22 mouse cellular contexts compared by ENCODE assay signal in the genomic region with DNA sequence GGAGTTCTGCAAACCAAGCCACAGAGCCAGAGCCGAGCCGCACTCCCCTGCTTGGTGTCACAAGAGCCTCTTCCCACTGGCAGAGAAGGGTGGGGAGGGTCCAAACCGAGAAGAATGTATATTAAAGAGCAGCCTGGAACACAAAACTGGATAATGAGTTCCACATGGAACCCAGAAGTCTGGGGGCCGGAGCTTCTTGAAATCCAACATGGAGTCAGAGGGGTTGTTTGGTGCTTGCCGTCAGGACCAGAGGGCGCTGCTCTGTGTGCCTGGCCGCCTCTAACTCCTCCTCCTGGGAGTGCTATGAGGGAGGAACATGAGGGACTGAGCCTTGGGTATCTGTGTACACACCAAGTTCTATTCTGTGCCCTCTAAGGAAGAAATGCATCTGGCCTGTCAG. TPM values are rescaled to one million over a fixed set of nuclear protein-coding genes. Genes with fewer than 3 reads are reported as not detected.
DNase-seq lines count a peak whose midpoint lies in the region; ATAC-seq lines count a peak whose summit lies in the region.
"Had no signal": no experiment of that assay in that cellular context is flagged by ENCODE, and none has a peak within 500 bp of the region (broad histone marks: within the 10 kb centered on the region; RNA-seq: fewer than 3 reads in every experiment).

No protein-coding gene starts in this region.

- 48% methylated on average over 7 of the region's 7 CpGs for WGBS in hindbrain, embryonic 12.5 days
- 52% methylated on average over 7 of the region's 7 CpGs for WGBS in hindbrain, embryonic 14.5 days
- whole genome bisulfite sequencing in embryonic facial prominence, embryonic 13.5 days: 22% methylated on average over 7 of the region's 7 CpGs
- 18% methylated on average over 7 of the region's 7 CpGs for WGBS in limb, embryonic 15.5 days

- no peaks in the 10 kb centered on the region for H3K9me3 ChIP-seq in hindbrain, embryonic 12.5 days (replicated peaks)
- no peaks in the 10 kb centered on the region for H3K9me3 ChIP-seq in hindbrain, embryonic 14.5 days (ENCODE audit: control insufficient read depth, low read length)
- H3K9me3 ChIP-seq in embryonic facial prominence, embryonic 13.5 days: no peaks in the 10 kb centered on the region
- no peaks in the 10 kb centered on the region for H3K9me3 ChIP-seq in limb, embryonic 15.5 days
- H3K9me3 ChIP-seq: forebrain, embryonic 15.5 days; hindbrain, embryonic 15.5 days; midbrain, embryonic 13.5 days had no signal

- no peak overlapping the region for H3K9ac ChIP-seq in hindbrain, embryonic 12.5 days
- no peak overlapping the region for H3K9ac ChIP-seq in hindbrain, embryonic 14.5 days
- peak overlapping the region; percentile 51; the same call in 1 of the 2 replicates for H3K9ac ChIP-seq in embryonic facial prominence, embryonic 13.5 days
- no peak overlapping the region for H3K9ac ChIP-seq in limb, embryonic 15.5 days
- H3K9ac ChIP-seq: forebrain, embryonic 15.5 days; hindbrain, embryonic 15.5 days; midbrain, embryonic 13.5 days had no signal

- no peak overlapping the region for H3K4me2 ChIP-seq in hindbrain, embryonic 12.5 days (replicated peaks)
- no peak overlapping the region for H3K4me2 ChIP-seq in hindbrain, embryonic 14.5 days (replicated peaks)
- peak overlapping the region; percentile 43 for H3K4me2 ChIP-seq in embryonic facial prominence, embryonic 13.5 days
- peak overlapping the region; percentile 23; the same call in 1 of the 2 replicates for H3K4me2 ChIP-seq in limb, embryonic 15.5 days
- H3K4me2 ChIP-seq: forebrain, embryonic 15.5 days; hindbrain, embryonic 15.5 days; midbrain, embryonic 13.5 days had no signal

- peak overlapping the region; percentile 2; the same call in 1 of the 2 replicates for H3K27ac ChIP-seq in hindbrain, embryonic 12.5 days
- H3K27ac ChIP-seq in hindbrain, embryonic 14.5 days: no peak overlapping the region
- peak overlapping the region; percentile 99 for H3K27ac ChIP-seq in embryonic facial prominence, embryonic 13.5 days
- H3K27ac ChIP-seq in limb, embryonic 15.5 days: peak overlapping the region; percentile 98
- H3K27ac ChIP-seq: forebrain, embryonic 15.5 days; heart, adult 2 months; hindbrain, embryonic 15.5 days; midbrain, embryonic 13.5 days had no signal

- H3K4me3 ChIP-seq in hindbrain, embryonic 12.5 days: no peak overlapping the region
- H3K4me3 ChIP-seq in hindbrain, embryonic 14.5 days (replicated peaks; ENCODE audit: low read length): no peak overlapping the region
- H3K4me3 ChIP-seq in embryonic facial prominence, embryonic 13.5 days: 0 out of 2 replicates have a peak overlapping the region, but pooled peaks have one; percentile 6
- H3K4me3 ChIP-seq in limb, embryonic 15.5 days: no peak overlapping the region
- H3K4me3 ChIP-seq: forebrain, embryonic 15.5 days; heart, adult 2 months; hindbrain, embryonic 15.5 days; midbrain, embryonic 13.5 days; myocyte had no signal

- H3K4me1 ChIP-seq in hindbrain, embryonic 12.5 days: peaks cover 43% of the 10 kb centered on the region
- peaks cover 31% of the 10 kb centered on the region for H3K4me1 ChIP-seq in hindbrain, embryonic 14.5 days (replicated peaks; ENCODE audit: control insufficient read depth, insufficient read depth, low read length)
- H3K4me1 ChIP-seq in embryonic facial prominence, embryonic 13.5 days: peaks cover 72% of the 10 kb centered on the region
- peaks cover 69% of the 10 kb centered on the region for H3K4me1 ChIP-seq in limb, embryonic 15.5 days

- no peak for DNase-seq in hindbrain, embryonic 14.5 days (ENCODE audit: low spot score)
- peak; percentile 56 for DNase-seq in ES-CJ7 (ENCODE audit: low read depth, low spot score)
- no peak for DNase-seq in B cell, adult 2 months
- DNase-seq in layer of hippocampus, adult 11-12 months (ENCODE audit: low spot score): no peak
- DNase-seq in right cerebral cortex, postnatal 25 days: no peak
- DNase-seq: cerebellum, adult 11 months; cerebellum, postnatal 36 days; heart, adult 2 months; kidney, adult 11 months; kidney, postnatal 36 days; layer of hippocampus, postnatal 36 days; left cerebral cortex, postnatal 4 days; lung, postnatal 4 days had no signal

- ATAC-seq in hindbrain, embryonic 12.5 days (ENCODE audit: low FRiP score): no peak
- ATAC-seq in hindbrain, embryonic 14.5 days (ENCODE audit: low FRiP score): no peak
- ATAC-seq in embryonic facial prominence, embryonic 13.5 days (ENCODE audit: insufficient number of reproducible peaks, insufficient read depth, low FRiP score, low TSS enrichment, low read depth): no peak
- peak; percentile 15; the same call in 1 of the 2 replicates for ATAC-seq in limb, embryonic 15.5 days (ENCODE audit: insufficient number of reproducible peaks, low FRiP score, low TSS enrichment, low read depth)
- ATAC-seq: activated CD4-positive, CD25-positive, alpha-beta regulatory T cell, adult 4 months; forebrain, embryonic 15.5 days; midbrain, embryonic 13.5 days had no signal

- peaks cover 31% of the 10 kb centered on the region for H3K27me3 ChIP-seq in hindbrain, embryonic 12.5 days
- H3K27me3 ChIP-seq in hindbrain, embryonic 14.5 days (ENCODE audit: control insufficient read depth, insufficient read depth, low read length): peaks cover 4% of the 10 kb centered on the region
- no peaks in the 10 kb centered on the region for H3K27me3 ChIP-seq in embryonic facial prominence, embryonic 13.5 days
- H3K27me3 ChIP-seq in limb, embryonic 15.5 days: no peaks in the 10 kb centered on the region
- H3K27me3 ChIP-seq: forebrain, embryonic 15.5 days; hindbrain, embryonic 15.5 days had no signal

- H3K36me3 ChIP-seq in hindbrain, embryonic 12.5 days: no peaks in the 10 kb centered on the region
- no peaks in the 10 kb centered on the region for H3K36me3 ChIP-seq in hindbrain, embryonic 14.5 days (replicated peaks; ENCODE audit: control insufficient read depth, insufficient read depth)
- H3K36me3 ChIP-seq in embryonic facial prominence, embryonic 13.5 days: peaks cover under 1% of the 10 kb centered on the region; the same call in 1 of the 2 replicates
- H3K36me3 ChIP-seq in limb, embryonic 15.5 days: no peaks in the 10 kb centered on the region
- H3K36me3 ChIP-seq: forebrain, embryonic 15.5 days; hindbrain, embryonic 15.5 days; midbrain, embryonic 13.5 days had no signal

RNA-seq across cellular contexts. Expression of gene Lmna, which starts 4.0 kb away (rescaled TPM):
- 48.9 and 61.6 TPM in 2 replicates for polyA plus RNA-seq in hindbrain, embryonic 12.5 days (2016; fragmentation: Nextera tagmentation; extraction: Ambion mirVana)
- polyA plus RNA-seq in hindbrain, embryonic 14.5 days (2014; fragmentation: Nextera tagmentation; extraction: Ambion mirVana): 44.3 and 47.3 TPM in 2 replicates
- polyA plus RNA-seq in embryonic facial prominence, embryonic 13.5 days (2015; fragmentation: Nextera tagmentation; extraction: Ambion mirVana): 311 and 321 TPM in 2 replicates
- polyA plus RNA-seq in limb, embryonic 15.5 days (2015; fragmentation: Nextera tagmentation; extraction: Ambion mirVana): 635 and 751 TPM in 2 replicates

RNA-seq across cellular contexts. Expression of gene Mex3a, which starts 26.4 kb away (rescaled TPM):
- 44.2 and 44.5 TPM in 2 replicates for polyA plus RNA-seq in hindbrain, embryonic 12.5 days (2016; fragmentation: Nextera tagmentation; extraction: Ambion mirVana)
- polyA plus RNA-seq in hindbrain, embryonic 14.5 days (2014; fragmentation: Nextera tagmentation; extraction: Ambion mirVana): 30.8 and 31.0 TPM in 2 replicates
- 32.2 and 33.4 TPM in 2 replicates for polyA plus RNA-seq in embryonic facial prominence, embryonic 13.5 days (2015; fragmentation: Nextera tagmentation; extraction: Ambion mirVana)
- polyA plus RNA-seq in limb, embryonic 15.5 days (2015; fragmentation: Nextera tagmentation; extraction: Ambion mirVana): 17.6 and 21.0 TPM in 2 replicates

RNA-seq across cellular contexts. Expression of gene Rab25, which starts 42.3 kb away (rescaled TPM):
- polyA plus RNA-seq in hindbrain, embryonic 12.5 days (2016; fragmentation: Nextera tagmentation; extraction: Ambion mirVana): 1.5 and 2.4 TPM in 2 replicates
- polyA plus RNA-seq in hindbrain, embryonic 14.5 days (2014; fragmentation: Nextera tagmentation; extraction: Ambion mirVana): 0.20 TPM in 1 of 2 replicates, not detected in the other
- 18.6 and 19.5 TPM in 2 replicates for polyA plus RNA-seq in embryonic facial prominence, embryonic 13.5 days (2015; fragmentation: Nextera tagmentation; extraction: Ambion mirVana)
- polyA plus RNA-seq in limb, embryonic 15.5 days (2015; fragmentation: Nextera tagmentation; extraction: Ambion mirVana): 144 and 148 TPM in 2 replicates
- polyA plus RNA-seq: activated CD4-positive, CD25-positive, alpha-beta regulatory T cell, adult 4 months; heart, postnatal 0 days; midbrain, embryonic 13.5 days had no signal

RNA-seq across cellular contexts. Expression of gene Sema4a, which starts 44.8 kb away (rescaled TPM):
- 17.1 and 18.4 TPM in 2 replicates for polyA plus RNA-seq in hindbrain, embryonic 12.5 days (2016; fragmentation: Nextera tagmentation; extraction: Ambion mirVana)
- 21.5 and 22.9 TPM in 2 replicates for polyA plus RNA-seq in hindbrain, embryonic 14.5 days (2014; fragmentation: Nextera tagmentation; extraction: Ambion mirVana)
- 10.3 and 13.3 TPM in 2 replicates for polyA plus RNA-seq in embryonic facial prominence, embryonic 13.5 days (2015; fragmentation: Nextera tagmentation; extraction: Ambion mirVana)
- 23.1 and 24.5 TPM in 2 replicates for polyA plus RNA-seq in limb, embryonic 15.5 days (2015; fragmentation: Nextera tagmentation; extraction: Ambion mirVana)

RNA-seq across cellular contexts. Expression of gene Lamtor2, which starts 47.1 kb away (rescaled TPM):
- polyA plus RNA-seq in hindbrain, embryonic 12.5 days (2016; fragmentation: Nextera tagmentation; extraction: Ambion mirVana): 124 and 140 TPM in 2 replicates
- 102 and 107 TPM in 2 replicates for polyA plus RNA-seq in hindbrain, embryonic 14.5 days (2014; fragmentation: Nextera tagmentation; extraction: Ambion mirVana)
- polyA plus RNA-seq in embryonic facial prominence, embryonic 13.5 days (2015; fragmentation: Nextera tagmentation; extraction: Ambion mirVana): 164 and 169 TPM in 2 replicates
- 194 and 207 TPM in 2 replicates for polyA plus RNA-seq in limb, embryonic 15.5 days (2015; fragmentation: Nextera tagmentation; extraction: Ambion mirVana)

Comparison
In these comparisons a context has a peak if more than half of its experiments do, and no peak if none do; other contexts are left out.
1. H3K4me2 ChIP-seq: peak in embryonic facial prominence, embryonic 13.5 days (single experiment) and limb, embryonic 15.5 days (single experiment); none in hindbrain, embryonic 12.5 days (single experiment) and hindbrain, embryonic 14.5 days (single experiment).